Mouse (Mus musculus) neutrophil, adult 59 days (primary cell): ENCODE measurements around the gene Bcas3. TPM values are rescaled to one million over a fixed set of nuclear protein-coding genes. Genes with fewer than 3 reads are reported as not detected.

Experiments used
- total RNA-seq, 2 experiments: library from RNA; stranded (reverse); gene quantifications; 1 replicate in 1 of 2; 2 replicates in 1 of 2; pipeline ENCODE4 v1.2.4; 2023

The Bcas3 gene
- 10 to 100 TPM; 31.0 to 40.0 TPM for total RNA-seq

GRCm38 (mm10) chr11:85352539-85353380, at the start of gene Bcas3:
TSS of gene Bcas3 (plus strand) at chr11:85353167.

GRCm38 (mm10) chr11:85310713-85311574, 42.0 kb upstream of the Bcas3 start, which contains the start of gene Ppm1d:
TSS of gene Ppm1d (plus strand) at chr11:85311244.

DNA sequence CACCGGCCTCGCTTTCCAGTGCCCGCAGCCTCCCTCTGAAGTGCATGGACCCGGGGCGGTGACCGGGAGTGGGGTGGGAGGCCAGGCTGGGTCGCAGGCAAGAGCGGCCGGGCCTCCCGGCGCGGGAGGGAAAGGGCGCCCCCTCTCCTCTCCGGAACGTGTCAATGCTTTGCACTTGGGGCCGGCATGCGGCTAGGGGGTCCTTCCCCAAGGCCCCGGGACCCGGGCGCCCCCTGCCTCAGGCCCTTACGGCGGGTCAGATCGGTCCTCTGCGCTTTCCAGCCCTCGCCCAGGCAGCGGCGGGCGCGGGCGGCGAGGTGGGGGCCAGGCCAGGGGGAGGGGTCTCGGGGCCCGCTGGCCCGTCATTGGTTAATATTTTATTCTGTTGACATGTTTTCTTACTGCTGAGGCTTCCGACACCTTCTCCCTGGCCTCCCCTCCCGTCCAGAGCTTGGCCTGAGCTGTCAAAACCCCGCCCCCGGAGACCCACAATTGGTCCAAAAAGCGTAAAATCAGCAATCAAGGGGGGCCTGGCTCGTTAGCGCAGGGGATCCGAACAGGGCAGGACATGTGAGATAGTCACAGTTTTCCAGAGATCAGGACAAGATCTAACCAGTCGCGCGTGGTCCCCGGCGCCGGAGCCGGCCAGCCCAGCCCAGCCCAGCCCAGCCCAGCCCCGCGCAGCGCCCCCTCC, 479.4 kb downstream of the Bcas3 start, which contains the start of gene Tbx2:
Gene Tbx2 (plus strand): TSS at position 321 of the 694 bp plus-strand sequence.

DNA sequence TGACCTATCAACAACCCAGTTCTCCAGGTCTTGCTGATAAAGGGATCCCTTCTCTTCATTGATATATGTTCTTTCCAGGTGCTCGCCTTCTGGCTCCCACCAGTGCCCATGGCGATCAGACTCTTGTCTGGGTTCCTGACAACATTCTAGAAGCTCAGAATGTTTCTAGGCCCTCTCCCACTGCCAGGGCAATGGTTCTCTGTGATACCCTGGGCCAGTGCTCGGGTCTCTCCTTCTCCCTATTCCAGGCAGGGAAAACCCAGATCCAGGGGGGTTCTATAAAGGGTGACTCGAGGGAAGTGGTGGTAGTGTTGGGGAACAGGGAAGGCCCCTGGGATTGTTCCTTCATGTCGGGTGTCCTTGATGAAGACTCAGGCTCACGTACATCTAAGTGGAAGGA, 497.3 kb downstream of the Bcas3 start, which contains the start of gene Gm11444:
Gene Gm11444 (minus strand): TSS at position 101 of the 400 bp plus-strand sequence.

Other genes starting within 250 kb of the Bcas3 start
- gene Usp32, start 213.0 kb upstream of the Bcas3 start, total RNA-seq, result 10 to 100 TPM; 70.1 to 80.8 TPM
- not detected for gene 1700125H20Rik, start 182.8 kb upstream of the Bcas3 start, total RNA-seq
- gene Appbp2, start 118.0 kb upstream of the Bcas3 start, total RNA-seq, result 10 to 100 TPM; 24.7 to 24.8 TPM
- gene Ppm1d, start 41.9 kb upstream of the Bcas3 start, total RNA-seq, result 10 to 100 TPM; 17.1 to 18.5 TPM